Mouse (Mus musculus): ENCODE results near the gene Fv1. TPM values are rescaled to one million over a fixed set of nuclear protein-coding genes. Genes with fewer than 3 reads are reported as not detected.

The Fv1 gene
- polyA plus RNA-seq, 2 experiments: 6.5 to 8.4 TPM

DNA sequence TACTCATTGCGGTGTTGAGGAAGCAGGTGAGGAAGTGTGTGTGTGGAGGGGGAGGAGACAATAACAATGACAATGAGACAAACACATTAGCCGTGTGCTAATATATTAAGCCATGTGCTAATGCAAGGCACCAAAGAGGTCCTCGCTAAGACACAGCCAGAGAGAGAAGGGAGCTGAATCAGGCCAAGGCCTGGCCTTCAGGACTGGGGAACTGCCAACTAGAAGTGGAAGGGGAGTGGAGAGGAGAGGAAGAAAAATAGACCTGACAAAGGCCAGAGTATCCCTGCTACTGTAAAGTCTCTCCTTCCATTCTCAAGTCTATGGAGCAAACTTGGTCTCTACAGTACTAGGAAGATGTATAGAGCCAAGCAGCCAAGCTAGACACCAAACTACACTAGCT lies 34.8 kb downstream of the Fv1 start:
- no peak for TF ChIP-seq POLR2A (IDR thresholded peaks at IDR 0.05; ENCODE audit: borderline replicate concordance, extremely low read depth, insufficient read depth, insufficient read length)
- H3K36me3 ChIP-seq (ENCODE audit: control insufficient read depth, insufficient read depth, low read length): peaks cover 36% of the 10 kb centered on the region
- ATAC-seq (ENCODE audit: low FRiP score, low read depth) (no peak), DNase-seq (ENCODE audit: low spot score) (no peak)
- peak overlapping the region; percentile 93; the same call in 1 of the 2 replicates for H3K9ac ChIP-seq (ENCODE audit: low read depth, low read length, severe bottlenecking)
- peaks cover 3% of the 10 kb centered on the region; the same call in 1 of the 2 replicates for H3K4me1 ChIP-seq (ENCODE audit: control insufficient read depth, insufficient read depth, low read length)
- no peak overlapping the region for H3K27ac ChIP-seq (replicated peaks; ENCODE audit: low read depth, low read length)
- 90% methylated on average over 3 of the region's 3 CpGs for WGBS
- H3K4me2 ChIP-seq (replicated peaks; ENCODE audit: low read depth, low read length, severe bottlenecking): peak overlapping the region; percentile 57
- H3K4me3 ChIP-seq (replicated peaks; ENCODE audit: low read length): peak overlapping the region; percentile 87
- no peaks in the 10 kb centered on the region for H3K27me3 ChIP-seq (ENCODE audit: control insufficient read depth, insufficient read depth, low read length)
- no peaks in the 10 kb centered on the region for H3K9me3 ChIP-seq (ENCODE audit: control insufficient read depth, low read length)

GRCm38 (mm10) chr4:147904313-147905089 lies 35.7 kb downstream of the Fv1 start, which contains the start of gene Mfn2:
Gene Mfn2, minus strand, starts transcription at chr4:147904704.
- no peak for TF ChIP-seq POLR2A (IDR thresholded peaks at IDR 0.05; ENCODE audit: borderline replicate concordance, extremely low read depth, insufficient read depth, insufficient read length)
- H3K9me3 ChIP-seq (ENCODE audit: control insufficient read depth, low read length): no peaks in the 10 kb centered on the region
- peak within 1 kb of the TSS; percentile 85 for H3K27ac ChIP-seq (replicated peaks; ENCODE audit: low read depth, low read length)

GRCm38 (mm10) chr4:147905090-147905659 lies 36.4 kb downstream of the Fv1 start:
- H3K4me2 ChIP-seq (replicated peaks; ENCODE audit: low read depth, low read length, severe bottlenecking): peak overlapping the region; percentile 75
- H3K27me3 ChIP-seq (ENCODE audit: control insufficient read depth, insufficient read depth, low read length): no peaks in the 10 kb centered on the region
- no peak for ATAC-seq (ENCODE audit: low FRiP score, low read depth)
- peaks cover 33% of the 10 kb centered on the region for H3K36me3 ChIP-seq (ENCODE audit: control insufficient read depth, insufficient read depth, low read length)
- no peak overlapping the region for H3K27ac ChIP-seq (replicated peaks; ENCODE audit: low read depth, low read length)
- peaks cover 3% of the 10 kb centered on the region; the same call in 1 of the 2 replicates for H3K4me1 ChIP-seq (ENCODE audit: control insufficient read depth, insufficient read depth, low read length)
- H3K9me3 ChIP-seq (ENCODE audit: control insufficient read depth, low read length): no peaks in the 10 kb centered on the region
- H3K9ac ChIP-seq (ENCODE audit: low read depth, low read length, severe bottlenecking): peak overlapping the region; percentile 93; the same call in 1 of the 2 replicates
- no peak for DNase-seq (ENCODE audit: low spot score)
- no peak for TF ChIP-seq POLR2A (IDR thresholded peaks at IDR 0.05; ENCODE audit: borderline replicate concordance, extremely low read depth, insufficient read depth, insufficient read length)
- H3K4me3 ChIP-seq (replicated peaks; ENCODE audit: low read length): peak overlapping the region; percentile 87
- WGBS: 1% methylated on average over 8 of the region's 8 CpGs

More at GRCm38 (mm10) chr4:147904313-147905089, 35.7 kb downstream of the Fv1 start, which contains the start of gene Mfn2:
- peak within 1 kb of the TSS; percentile 75 for H3K4me2 ChIP-seq (replicated peaks; ENCODE audit: low read depth, low read length, severe bottlenecking)
- WGBS: under 1% methylated on average over 36 of the region's 59 CpGs
- peak within 1 kb of the TSS; percentile 93 for H3K9ac ChIP-seq (ENCODE audit: low read depth, low read length, severe bottlenecking)
- H3K4me3 ChIP-seq (replicated peaks; ENCODE audit: low read length): peak within 1 kb of the TSS; percentile 87
- H3K27me3 ChIP-seq (ENCODE audit: control insufficient read depth, insufficient read depth, low read length): no peaks in the 10 kb centered on the region
- peaks cover 3% of the 10 kb centered on the region; the same call in 1 of the 2 replicates for H3K4me1 ChIP-seq (ENCODE audit: control insufficient read depth, insufficient read depth, low read length)
- H3K36me3 ChIP-seq (ENCODE audit: control insufficient read depth, insufficient read depth, low read length): peaks cover 33% of the 10 kb centered on the region
- DNase-seq (ENCODE audit: low spot score) (peak; percentile 85), ATAC-seq (ENCODE audit: low FRiP score, low read depth) (peak; percentile 96)

DNA sequence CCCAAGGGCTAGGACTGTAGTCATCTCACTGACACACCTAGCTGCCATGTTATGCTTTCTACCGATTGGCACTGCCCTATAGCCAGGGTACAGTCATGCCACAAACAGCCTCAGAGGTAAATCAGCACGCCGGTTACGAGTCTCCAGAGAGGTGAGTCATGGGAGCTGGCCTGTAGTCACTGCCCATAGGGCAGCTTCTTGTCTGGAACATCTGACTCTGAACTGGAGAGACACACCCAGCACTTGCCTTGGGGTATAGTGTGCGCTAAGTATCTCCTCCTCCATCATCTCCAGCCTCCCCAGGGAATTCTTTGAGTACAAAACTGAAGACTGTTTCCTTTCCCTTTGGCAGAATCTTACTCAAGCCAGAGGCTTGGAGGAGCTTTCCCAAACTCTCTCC lies 37.5 kb downstream of the Fv1 start:
- no peak for DNase-seq (ENCODE audit: low spot score)

DNA sequence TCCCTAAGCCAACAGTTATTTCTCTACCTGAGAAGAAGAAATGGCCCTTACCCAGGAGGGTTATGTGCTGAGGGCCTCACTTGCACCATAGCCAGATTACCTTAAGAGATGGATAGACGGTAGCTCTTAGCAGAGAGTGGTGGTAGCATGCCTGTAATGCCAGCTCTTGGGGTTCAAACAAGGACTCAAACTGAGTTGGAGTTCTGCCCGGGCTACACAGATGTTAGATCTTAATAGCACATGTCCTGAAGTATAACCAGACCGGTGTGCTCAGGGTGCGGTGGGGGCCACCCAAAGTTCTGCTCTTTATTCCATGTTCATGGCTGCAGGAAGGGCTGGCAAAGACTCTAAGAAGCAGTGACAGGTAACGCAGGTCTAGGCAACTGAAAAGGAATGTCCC lies 40.7 kb downstream of the Fv1 start:
- Histone ChIP-seq H3K27me3 (ENCODE audit: control insufficient read depth, insufficient read depth, low read length) (no peaks in the 10 kb centered on the region), H3K4me2 (replicated peaks; ENCODE audit: low read depth, low read length, severe bottlenecking) (no peak overlapping the region), H3K4me1 (ENCODE audit: control insufficient read depth, insufficient read depth, low read length) (peaks cover 3% of the 10 kb centered on the region; the same call in 1 of the 2 replicates), H3K4me3 (replicated peaks; ENCODE audit: low read length) (no peak overlapping the region), H3K9ac (ENCODE audit: low read depth, low read length, severe bottlenecking) (no peak overlapping the region), H3K27ac (replicated peaks; ENCODE audit: low read depth, low read length) (no peak overlapping the region), H3K9me3 (ENCODE audit: control insufficient read depth, low read length) (no peaks in the 10 kb centered on the region), H3K36me3 (ENCODE audit: control insufficient read depth, insufficient read depth, low read length) (peaks cover 51% of the 10 kb centered on the region)
- 79% methylated on average over 5 of the region's 5 CpGs for WGBS
- ATAC-seq (ENCODE audit: low FRiP score, low read depth) (no peak), DNase-seq (ENCODE audit: low spot score) (no peak)
- TF ChIP-seq POLR2A (IDR thresholded peaks at IDR 0.05; ENCODE audit: borderline replicate concordance, extremely low read depth, insufficient read depth, insufficient read length): no peak

More for the DNA sequence above, 37.5 kb downstream of the Fv1 start:
- Histone ChIP-seq H3K36me3 (ENCODE audit: control insufficient read depth, insufficient read depth, low read length) (peaks cover 36% of the 10 kb centered on the region), H3K4me3 (replicated peaks; ENCODE audit: low read length) (no peak overlapping the region), H3K4me1 (ENCODE audit: control insufficient read depth, insufficient read depth, low read length) (peaks cover 3% of the 10 kb centered on the region; the same call in 1 of the 2 replicates), H3K9ac (ENCODE audit: low read depth, low read length, severe bottlenecking) (no peak overlapping the region), H3K4me2 (replicated peaks; ENCODE audit: low read depth, low read length, severe bottlenecking) (no peak overlapping the region), H3K27me3 (ENCODE audit: control insufficient read depth, insufficient read depth, low read length) (no peaks in the 10 kb centered on the region), H3K27ac (replicated peaks; ENCODE audit: low read depth, low read length) (no peak overlapping the region), H3K9me3 (ENCODE audit: control insufficient read depth, low read length) (no peaks in the 10 kb centered on the region)
- TF ChIP-seq POLR2A (IDR thresholded peaks at IDR 0.05; ENCODE audit: borderline replicate concordance, extremely low read depth, insufficient read depth, insufficient read length): no peak
- no peak for ATAC-seq (ENCODE audit: low FRiP score, low read depth)
- WGBS: 75% methylated on average over 5 of the region's 5 CpGs

All from limb, embryonic 14.5 days (tissue).